Mouse (Mus musculus): ENCODE data around the gene Krt18. TPM values are rescaled to one million over a fixed set of nuclear protein-coding genes. Genes with fewer than 3 reads are reported as not detected.
A peak's percentile ranks its signal among the peaks of the same experiment; 100 is the strongest.

Gene Krt18
- total and polyA plus RNA-seq, 2 experiments, result 124 to 255 TPM

- Histone ChIP-seq H3K27me3 (ENCODE audit: control insufficient read depth, insufficient read depth, low read length) (no peaks in the 10 kb centered on the region), H3K79me2 (ENCODE audit: control insufficient read depth, insufficient read depth, low read length) (no peaks in the 10 kb centered on the region), H3K27ac (replicated peaks; ENCODE audit: insufficient read depth, low read depth, low read length) (no peak overlapping the region), H3K36me3 (ENCODE audit: control insufficient read depth, insufficient read depth, low read length) (no peaks in the 10 kb centered on the region), H3K4me1 (ENCODE audit: control insufficient read depth, insufficient read depth, low read length) (peaks cover 2% of the 10 kb centered on the region; the same call in 1 of the 2 replicates), H3K4me3 (ENCODE audit: insufficient read depth, low read depth, low read length) (no peak overlapping the region), H3K9ac (ENCODE audit: low read depth, low read length) (no peak overlapping the region)
- TF ChIP-seq POLR2A (IDR thresholded peaks at IDR 0.05; ENCODE audit: extremely low read depth, insufficient read depth, low read length), result no peak
- no peak for DNase-seq (ENCODE audit: extremely low read depth, low read depth, low spot score)
- 83% methylated on average over 15 of the region's 15 CpGs for WGBS
Observed at GRCm38 (mm10) chr15:102056495-102057174, 28.7 kb downstream of the Krt18 start.

GRCm38 (mm10) chr15:102065661-102066325 lies 37.8 kb downstream of the Krt18 start:
- no peaks in the 10 kb centered on the region for H3K36me3 ChIP-seq (ENCODE audit: control insufficient read depth, insufficient read depth, low read length)
- H3K9ac ChIP-seq (ENCODE audit: low read depth, low read length), result no peak overlapping the region
- H3K27me3 ChIP-seq (ENCODE audit: control insufficient read depth, insufficient read depth, low read length), result no peaks in the 10 kb centered on the region
- H3K4me1 ChIP-seq (ENCODE audit: control insufficient read depth, insufficient read depth, low read length), result no peaks in the 10 kb centered on the region
- no peaks in the 10 kb centered on the region for H3K79me2 ChIP-seq (ENCODE audit: control insufficient read depth, insufficient read depth, low read length)
- no peak overlapping the region for H3K27ac ChIP-seq (replicated peaks; ENCODE audit: insufficient read depth, low read depth, low read length)
- 1% methylated on average over 20 of the region's 20 CpGs for WGBS
- DNase-seq (ENCODE audit: extremely low read depth, low read depth, low spot score), result peak; percentile 69
- TF ChIP-seq CTCF (IDR thresholded peaks at IDR 0.05; ENCODE audit: low read depth, low read length) (peak; percentile 99), POLR2A (IDR thresholded peaks at IDR 0.05; ENCODE audit: extremely low read depth, insufficient read depth, low read length) (no peak)
- no peak overlapping the region for H3K4me3 ChIP-seq (ENCODE audit: insufficient read depth, low read depth, low read length)

GRCm38 (mm10) chr15:102070476-102071467 lies 42.8 kb downstream of the Krt18 start:
- H3K4me1 ChIP-seq (ENCODE audit: control insufficient read depth, insufficient read depth, low read length), result peaks cover 5% of the 10 kb centered on the region; the same call in 1 of the 2 replicates
- H3K27ac ChIP-seq (replicated peaks; ENCODE audit: insufficient read depth, low read depth, low read length), result no peak overlapping the region
- peaks cover 13% of the 10 kb centered on the region; the same call in 1 of the 2 replicates for H3K79me2 ChIP-seq (ENCODE audit: control insufficient read depth, insufficient read depth, low read length)
- H3K36me3 ChIP-seq (ENCODE audit: control insufficient read depth, insufficient read depth, low read length), result no peaks in the 10 kb centered on the region
- H3K9ac ChIP-seq (ENCODE audit: low read depth, low read length), result no peak overlapping the region
- DNase-seq (ENCODE audit: extremely low read depth, low read depth, low spot score), result no peak
- H3K4me3 ChIP-seq (ENCODE audit: insufficient read depth, low read depth, low read length), result no peak overlapping the region
- TF ChIP-seq CTCF (IDR thresholded peaks at IDR 0.05; ENCODE audit: low read depth, low read length) (no peak), POLR2A (IDR thresholded peaks at IDR 0.05; ENCODE audit: extremely low read depth, insufficient read depth, low read length) (no peak)
- 82% methylated on average over 13 of the region's 13 CpGs for WGBS
- H3K27me3 ChIP-seq (ENCODE audit: control insufficient read depth, insufficient read depth, low read length), result no peaks in the 10 kb centered on the region

- H3K4me1 ChIP-seq (ENCODE audit: control insufficient read depth, insufficient read depth, low read length), result peaks cover 12% of the 10 kb centered on the region; the same call in 1 of the 2 replicates
- no peaks in the 10 kb centered on the region for H3K27me3 ChIP-seq (ENCODE audit: control insufficient read depth, insufficient read depth, low read length)
- no peak for DNase-seq (ENCODE audit: extremely low read depth, low read depth, low spot score)
- H3K9ac ChIP-seq (ENCODE audit: low read depth, low read length), result no peak overlapping the region
- H3K4me3 ChIP-seq (ENCODE audit: insufficient read depth, low read depth, low read length), result peak overlapping the region; percentile 19; the same call in 1 of the 2 replicates
- H3K79me2 ChIP-seq (ENCODE audit: control insufficient read depth, insufficient read depth, low read length), result peaks cover 20% of the 10 kb centered on the region; the same call in 1 of the 2 replicates
- no peak for TF ChIP-seq POLR2A (IDR thresholded peaks at IDR 0.05; ENCODE audit: extremely low read depth, insufficient read depth, low read length)
- TF ChIP-seq CTCF (IDR thresholded peaks at IDR 0.05; ENCODE audit: low read depth, low read length), result no peak
- no peak overlapping the region for H3K27ac ChIP-seq (replicated peaks; ENCODE audit: insufficient read depth, low read depth, low read length)
- WGBS, result 13% methylated on average over 6 of the region's 6 CpGs
- H3K36me3 ChIP-seq (ENCODE audit: control insufficient read depth, insufficient read depth, low read length), result no peaks in the 10 kb centered on the region
Observed at GRCm38 (mm10) chr15:102072963-102073558, 45.1 kb downstream of the Krt18 start.

GRCm38 (mm10) chr15:102073559-102074069 lies 45.6 kb downstream of the Krt18 start, which contains the start of gene Eif4b:
Gene Eif4b, plus strand, starts transcription at chr15:102073773.
- Histone ChIP-seq H3K4me1 (ENCODE audit: control insufficient read depth, insufficient read depth, low read length) (peaks cover 15% of the 10 kb centered on the region; the same call in 1 of the 2 replicates), H3K27ac (replicated peaks; ENCODE audit: insufficient read depth, low read depth, low read length) (peak within 1 kb of the TSS; percentile 98), H3K36me3 (ENCODE audit: control insufficient read depth, insufficient read depth, low read length) (no peaks in the 10 kb centered on the region), H3K4me3 (ENCODE audit: insufficient read depth, low read depth, low read length) (peak within 1 kb of the TSS; percentile 96), H3K9ac (ENCODE audit: low read depth, low read length) (peak within 1 kb of the TSS; percentile 98), H3K27me3 (ENCODE audit: control insufficient read depth, insufficient read depth, low read length) (no peaks in the 10 kb centered on the region), H3K79me2 (ENCODE audit: control insufficient read depth, insufficient read depth, low read length) (peaks cover 22% of the 10 kb centered on the region; the same call in 1 of the 2 replicates)
- TF ChIP-seq POLR2A (IDR thresholded peaks at IDR 0.05; ENCODE audit: extremely low read depth, insufficient read depth, low read length) (peak; percentile 44; the same call in 1 of the 2 replicates), CTCF (IDR thresholded peaks at IDR 0.05; ENCODE audit: low read depth, low read length) (no peak)
- DNase-seq (ENCODE audit: extremely low read depth, low read depth, low spot score), result peak; percentile 94
- WGBS, result under 1% methylated on average over 58 of the region's 58 CpGs
